Mouse (Mus musculus): ENCODE data around the gene Purb.

DNA sequence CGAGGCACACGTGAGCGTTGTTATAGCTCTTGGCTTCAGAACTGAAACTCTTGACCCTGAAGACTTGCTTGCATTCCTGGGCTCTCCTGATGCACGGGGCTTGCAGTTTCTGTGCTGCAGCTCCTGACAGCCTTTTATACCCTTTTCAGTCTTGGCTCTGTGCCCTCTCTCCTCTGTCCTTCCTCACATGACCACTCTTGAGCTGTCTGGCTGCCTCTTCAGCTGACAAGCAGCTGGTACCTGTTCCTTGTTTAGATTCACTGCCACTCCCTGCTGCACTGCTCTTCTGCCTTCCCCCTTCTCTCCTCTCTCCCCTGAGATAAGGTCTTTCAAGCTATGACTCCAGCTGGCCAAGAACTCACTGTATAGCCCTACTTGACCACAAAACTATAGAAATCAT, 28.2 kb downstream of the Purb start:
- TF ChIP-seq POLR2A (IDR thresholded peaks at IDR 0.05; ENCODE audit: low read depth, low read length): no peak
- TF ChIP-seq CTCF (conservative IDR thresholded peaks at IDR 0.05 in 1 of 2, IDR thresholded peaks at IDR 0.05 in 1 of 2; ENCODE audit: low read depth in 2 of 2, low read length in 2 of 2): no peak
- TF ChIP-seq USF1 (IDR thresholded peaks at IDR 0.05; ENCODE audit: low read depth, low read length): no peak
- no peak for TF ChIP-seq MYC (IDR thresholded peaks at IDR 0.05; ENCODE audit: low read depth, low read length)
- TF ChIP-seq E2F4 (IDR thresholded peaks at IDR 0.05; ENCODE audit: insufficient replicate concordance, low read depth, low read length): no peak
- no peak for TF ChIP-seq ZC3H11A (IDR thresholded peaks at IDR 0.05; ENCODE audit: low read depth, low read length)
- TF ChIP-seq NELFE (IDR thresholded peaks at IDR 0.05; ENCODE audit: low read depth, low read length): no peak
- no peak for TF ChIP-seq BHLHE40 (IDR thresholded peaks at IDR 0.05; ENCODE audit: low read depth, low read length)
- TF ChIP-seq UBTF (IDR thresholded peaks at IDR 0.05; ENCODE audit: low read depth, low read length): no peak
